Mouse (Mus musculus): ENCODE measurements around the gene Myoz1. TPM values are rescaled to one million over a fixed set of nuclear protein-coding genes. Genes with fewer than 3 reads are reported as not detected.

Myoz1 gene
- total and polyA plus RNA-seq, 3 experiments = 0.15 TPM; not detected in 1

GRCm38 (mm10) chr14:20640644-20641437, 15.5 kb downstream of the Myoz1 start, which contains the start of gene Usp54:
Gene Usp54, minus strand, starts transcription at chr14:20641063.
- no peaks in the 10 kb centered on the region for H3K27me3 ChIP-seq (ENCODE audit: control insufficient read depth in 1 of 2, insufficient read depth in 2 of 2, low read length in 2 of 2)
- H3K27ac ChIP-seq (ENCODE audit: control insufficient read depth, low read depth, low read length) = peak within 1 kb of the TSS; percentile 97
- H3K36me3 ChIP-seq (ENCODE audit: control insufficient read depth in 1 of 2, insufficient read depth in 2 of 2, low read length in 2 of 2) = peaks cover 0 to 14% of the 10 kb centered on the region in 2 experiments; a peak in 2 of 4 replicates
- H3K9ac ChIP-seq (ENCODE audit: control insufficient read depth, low read depth, low read length, poor library complexity, severe bottlenecking) = peak within 1 kb of the TSS; percentile 100
- peaks cover 13% of the 10 kb centered on the region for H3K79me2 ChIP-seq (ENCODE audit: control insufficient read depth, insufficient read depth, low read length, poor library complexity)
- H3K9me3 ChIP-seq (replicated peaks; ENCODE audit: insufficient read depth, low read length) = no peaks in the 10 kb centered on the region
- peak within 1 kb of the TSS; percentile 86 to 100 for H3K4me3 ChIP-seq (ENCODE audit: control insufficient read depth in 1 of 2, insufficient read depth in 1 of 2, low read depth in 2 of 2, low read length in 2 of 2)
- TF ChIP-seq TBP (IDR thresholded peaks at IDR 0.05; ENCODE audit: low read depth, low read length) (peak; percentile 75), KAT2A (conservative IDR thresholded peaks at IDR 0.05; ENCODE audit: low read depth, low read length) (no peak; the same call in 1 of the 2 replicates), TCF12 (IDR thresholded peaks at IDR 0.05; ENCODE audit: low read depth, low read length) (peak; percentile 53; the same call in 1 of the 2 replicates), MYB (IDR thresholded peaks at IDR 0.05; ENCODE audit: low read depth, low read length) (peak; percentile 49; the same call in 1 of the 2 replicates), USF1 (IDR thresholded peaks at IDR 0.05; ENCODE audit: low read depth, low read length) (no peak), ETS1 (IDR thresholded peaks at IDR 0.05; ENCODE audit: low read depth, low read length) (peak; percentile 16; the same call in 1 of the 2 replicates), ELF1 (IDR thresholded peaks at IDR 0.05; ENCODE audit: low read depth, low read length) (peak; percentile 91), NELFE (IDR thresholded peaks at IDR 0.05; ENCODE audit: low read depth, low read length) (peak; percentile 77), POLR2AphosphoS2 (IDR thresholded peaks at IDR 0.05; ENCODE audit: low read length) (peak; percentile 76; the same call in 1 of the 2 replicates), CHD2 (IDR thresholded peaks at IDR 0.05; ENCODE audit: low read length) (peak; percentile 97), EP300 (IDR thresholded peaks at IDR 0.05; ENCODE audit: low read depth in 1 of 2, low read length in 2 of 2) (peak in 1 of 2 experiments; percentile 22; a peak in 1 of 4 replicates), NRF1 (IDR thresholded peaks at IDR 0.05; ENCODE audit: insufficient read depth, low read depth, low read length, poor library complexity, severe bottlenecking) (0 out of 2 replicates have a peak, but pooled peaks have one; percentile 22), MAZ (IDR thresholded peaks at IDR 0.05; ENCODE audit: low read depth, low read length) (peak; percentile 85), CTCF (IDR thresholded peaks at IDR 0.05 in 2 of 3, conservative IDR thresholded peaks at IDR 0.05 in 1 of 3; ENCODE audit: control insufficient read depth in 1 of 3, insufficient read depth in 1 of 3, low read depth in 2 of 3, low read length in 3 of 3, poor library complexity in 1 of 3, severe bottlenecking in 1 of 3) (no peak), ZMIZ1 (IDR thresholded peaks at IDR 0.05; ENCODE audit: low read depth, low read length) (peak; percentile 74; the same call in 1 of the 2 replicates), GATA1 (IDR thresholded peaks at IDR 0.05; ENCODE audit: low read depth, low read length) (no peak), JUND (IDR thresholded peaks at IDR 0.05; ENCODE audit: low read depth, low read length) (no peak), MEF2A (IDR thresholded peaks at IDR 0.05; ENCODE audit: extremely low read depth, insufficient replicate concordance, low read depth, low read length, poor library complexity, severe bottlenecking) (no peak), SIN3A (IDR thresholded peaks at IDR 0.05; ENCODE audit: low read length) (peak; percentile 84), POLR2A (IDR thresholded peaks at IDR 0.05; ENCODE audit: control insufficient read depth in 1 of 2, insufficient read depth in 1 of 2, low read depth in 1 of 2, low read length in 2 of 2, poor library complexity in 1 of 2) (peak; percentile 88 to 89), ZNF384 (IDR thresholded peaks at IDR 0.05; ENCODE audit: low read depth, low read length) (no peak), MXI1 (IDR thresholded peaks at IDR 0.05; ENCODE audit: low read depth, low read length) (peak; percentile 89), TAL1 (IDR thresholded peaks at IDR 0.05; ENCODE audit: low read length) (no peak), HCFC1 (IDR thresholded peaks at IDR 0.05; ENCODE audit: low read depth, low read length) (peak; percentile 85), MYC (IDR thresholded peaks at IDR 0.05; ENCODE audit: low read depth, low read length) (0 out of 2 replicates have a peak, but pooled peaks have one; percentile 73), E2F4 (IDR thresholded peaks at IDR 0.05; ENCODE audit: borderline replicate concordance, low read depth, low read length) (no peak; the same call in 1 of the 2 replicates)
- peaks cover 2 to 9% of the 10 kb centered on the region in 2 experiments; a peak in 3 of 4 replicates for H3K4me1 ChIP-seq (ENCODE audit: control insufficient read depth in 1 of 2, insufficient read depth in 2 of 2, low read length in 2 of 2)
- peak; percentile 99 for DNase-seq (ENCODE audit: low read depth, low spot score)
